Mouse (Mus musculus) liver, embryonic 14.5 days (tissue): ENCODE results near the gene Cebpa.

Experiments
- CTCF ChIP-seq: IDR thresholded peaks from 2 replicates; pipeline ENCODE4 v1.5.1; 2016; ENCODE audit warnings: antibody characterized with exemption, low read depth, control low read depth
- EP300 ChIP-seq: IDR thresholded peaks from 2 replicates; pipeline ENCODE4 v1.6.1; 2016; ENCODE audit warnings: antibody characterized with exemption, low read depth

DNA sequence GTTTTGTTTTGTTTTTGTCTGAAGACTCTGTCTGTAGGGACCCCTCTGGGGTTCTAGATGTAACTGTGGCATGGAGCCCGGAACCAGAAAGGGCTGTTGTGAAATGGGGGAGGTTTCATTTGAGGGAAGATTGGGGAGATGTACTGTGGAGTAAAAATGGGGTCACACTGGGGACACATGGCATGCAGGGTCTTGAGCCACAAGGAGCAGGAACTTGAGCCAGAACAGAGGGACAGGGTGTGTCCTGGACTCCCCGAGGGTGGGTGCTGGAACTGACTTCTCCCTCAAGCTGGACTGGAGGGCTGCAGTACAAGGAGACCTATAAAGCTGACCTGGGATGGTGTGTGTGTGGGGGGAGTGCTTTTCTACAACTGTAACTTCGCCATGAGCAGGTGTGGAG is 38.4 kb downstream of the Cebpa start:
- no peak for TF ChIP-seq CTCF
- TF ChIP-seq EP300 = no peak
